Mouse (Mus musculus) stomach, postnatal 0 days (tissue): ENCODE data around the gene Siah3. TPM values are rescaled to one million over a fixed set of nuclear protein-coding genes. Genes with fewer than 3 reads are reported as not detected.

Experiments used
- ATAC-seq: fragments of 200-750 bp; cut with Nextera tagmentation; 2 replicates; pipeline ENCODE4 v1.8.0; 2017; ENCODE audit not compliant: low FRiP score, low TSS enrichment
- DNase-seq: peaks from one replicate; pipeline ENCODE4 v3.0.0-alpha.2; 2016; ENCODE audit warnings: low spot score
- H3K27ac ChIP-seq: fragments of 300-500 bp; sonication (generic); replicated peaks from 2 replicates; pipeline ENCODE4 v1.5.1; 2014; ENCODE audit warnings: mild to moderate bottlenecking, control low read depth
- H3K27me3 ChIP-seq: fragments of 300-500 bp; sonication (generic); 2 replicates; pipeline ENCODE4 v1.6.1; 2014; ENCODE audit warnings: low read length; ENCODE audit not compliant: control insufficient read depth, insufficient read depth
- H3K36me3 ChIP-seq: fragments of 300-500 bp; sonication (generic); 2 replicates; pipeline ENCODE4 v1.6.1; 2014; ENCODE audit warnings: low read length, mixed read lengths; ENCODE audit not compliant: control insufficient read depth, insufficient read depth
- H3K4me1 ChIP-seq: fragments of 300-500 bp; sonication (generic); replicated peaks from 2 replicates; pipeline ENCODE4 v1.6.1; 2014; ENCODE audit warnings: antibody characterized with exemption; ENCODE audit not compliant: control insufficient read depth, insufficient read depth
- H3K4me2 ChIP-seq: fragments of 300-500 bp; sonication (generic); replicated peaks from 2 replicates; pipeline ENCODE4 v1.6.1; 2014; ENCODE audit warnings: low read depth, mild to moderate bottlenecking, control low read depth, moderate library complexity
- H3K4me3 ChIP-seq: fragments of 300-500 bp; sonication (generic); 2 replicates; pipeline ENCODE4 v1.5.1; 2014; ENCODE audit warnings: low read depth, low read length, control low read depth
- H3K9ac ChIP-seq: fragments of 300-500 bp; sonication (generic); 2 replicates; pipeline ENCODE4 v1.6.1; 2014; ENCODE audit warnings: mild to moderate bottlenecking, low read length, control low read depth, mixed read lengths
- H3K9me3 ChIP-seq: fragments of 300-500 bp; sonication (generic); 2 replicates; pipeline ENCODE4 v1.6.1; 2016; ENCODE audit warnings: low read length; ENCODE audit not compliant: control insufficient read depth
- CTCF ChIP-seq: IDR thresholded peaks from 2 replicates; pipeline ENCODE4 v1.5.1; 2016; ENCODE audit warnings: antibody characterized with exemption, low read depth, mild to moderate bottlenecking, moderate library complexity
- EP300 ChIP-seq: optimal IDR thresholded peaks from 2 replicates; pipeline ENCODE3; 2016; ENCODE audit warnings: antibody characterized with exemption
- WGBS: fragments of 180-500 bp; shearing (Covaris S2); extraction: QIAGEN DNeasy Blood & Tissue Kit; methylation state at CpG from one replicate; pipeline ENCODE4 v1.1.7; 2014; 5-methylcytosine and 5-hydroxymethylcytosine counted together
- polyA plus RNA-seq: library from polyadenylated mRNA; unstranded; fragments of >200 nt; fragmentation: Nextera tagmentation; extraction: Ambion mirVana; gene quantifications from 2 replicates; pipeline ENCODE4 v1.2.1, GENCODE M21; 2015

Siah3 gene
- polyA plus RNA-seq, 1 experiment from 2014 or later: not detected

DNA sequence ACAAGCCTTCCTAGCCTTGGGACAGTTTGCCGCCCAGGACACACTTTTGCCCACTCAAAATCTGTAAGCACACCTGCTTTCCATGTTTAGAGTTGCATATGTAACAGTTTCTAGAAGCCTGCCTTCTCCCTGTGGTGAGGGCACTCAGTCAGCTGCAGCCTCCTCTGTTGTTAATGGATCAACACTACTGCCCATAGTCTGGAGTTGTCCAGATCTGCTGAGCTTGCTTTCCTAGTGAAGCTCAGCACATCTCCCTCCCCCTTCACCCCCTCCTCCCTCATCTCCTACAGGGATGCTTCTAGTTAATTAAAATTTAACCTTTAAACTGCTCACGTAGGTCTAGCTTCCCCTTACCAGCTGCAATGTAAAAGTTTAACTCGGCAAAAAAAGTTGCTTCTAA lies 57.2 kb downstream of the Siah3 start:
- WGBS: 41% methylated on average over 3 of the region's 3 CpGs

DNA sequence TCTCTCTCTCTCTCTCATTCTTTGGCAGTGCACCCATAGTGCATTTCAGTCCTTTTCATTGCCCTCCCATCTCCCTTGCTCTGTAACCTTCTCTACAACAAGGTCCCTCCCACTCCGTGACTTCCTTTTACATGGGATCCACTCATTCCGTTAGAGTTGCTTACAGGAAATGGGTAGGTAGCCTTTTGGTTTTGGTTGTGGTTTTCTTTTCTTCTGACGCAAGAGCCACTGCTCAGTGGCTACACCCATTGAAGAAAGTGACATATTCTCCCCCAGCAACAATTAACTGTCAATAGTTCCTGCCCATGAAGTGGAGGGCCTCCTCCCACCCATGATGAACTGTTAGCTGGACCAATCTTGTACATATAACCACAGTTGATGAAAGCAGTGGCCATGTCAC lies 60.4 kb downstream of the Siah3 start:
- no peaks in the 10 kb centered on the region for H3K4me1 ChIP-seq
- WGBS: 73% methylated on average over 3 of the region's 3 CpGs
- no peak overlapping the region for H3K4me2 ChIP-seq
- H3K9ac ChIP-seq: no peak overlapping the region
- H3K9me3 ChIP-seq: no peaks in the 10 kb centered on the region
- DNase-seq (no peak), ATAC-seq (no peak)
- no peaks in the 10 kb centered on the region for H3K27me3 ChIP-seq
- H3K4me3 ChIP-seq: no peak overlapping the region
- TF ChIP-seq CTCF (no peak), EP300 (no peak)
- no peaks in the 10 kb centered on the region for H3K36me3 ChIP-seq
- H3K27ac ChIP-seq: no peak overlapping the region

More for the DNA sequence above, 57.2 kb downstream of the Siah3 start:
- H3K36me3 ChIP-seq: no peaks in the 10 kb centered on the region
- H3K4me1 ChIP-seq: no peaks in the 10 kb centered on the region
- no peak overlapping the region for H3K9ac ChIP-seq
- no peaks in the 10 kb centered on the region for H3K9me3 ChIP-seq
- H3K27me3 ChIP-seq: no peaks in the 10 kb centered on the region
- DNase-seq (no peak), ATAC-seq (no peak)
- no peak overlapping the region for H3K4me3 ChIP-seq
- no peak overlapping the region for H3K4me2 ChIP-seq
- no peak overlapping the region for H3K27ac ChIP-seq
- TF ChIP-seq CTCF: no peak
- TF ChIP-seq EP300: no peak

DNA sequence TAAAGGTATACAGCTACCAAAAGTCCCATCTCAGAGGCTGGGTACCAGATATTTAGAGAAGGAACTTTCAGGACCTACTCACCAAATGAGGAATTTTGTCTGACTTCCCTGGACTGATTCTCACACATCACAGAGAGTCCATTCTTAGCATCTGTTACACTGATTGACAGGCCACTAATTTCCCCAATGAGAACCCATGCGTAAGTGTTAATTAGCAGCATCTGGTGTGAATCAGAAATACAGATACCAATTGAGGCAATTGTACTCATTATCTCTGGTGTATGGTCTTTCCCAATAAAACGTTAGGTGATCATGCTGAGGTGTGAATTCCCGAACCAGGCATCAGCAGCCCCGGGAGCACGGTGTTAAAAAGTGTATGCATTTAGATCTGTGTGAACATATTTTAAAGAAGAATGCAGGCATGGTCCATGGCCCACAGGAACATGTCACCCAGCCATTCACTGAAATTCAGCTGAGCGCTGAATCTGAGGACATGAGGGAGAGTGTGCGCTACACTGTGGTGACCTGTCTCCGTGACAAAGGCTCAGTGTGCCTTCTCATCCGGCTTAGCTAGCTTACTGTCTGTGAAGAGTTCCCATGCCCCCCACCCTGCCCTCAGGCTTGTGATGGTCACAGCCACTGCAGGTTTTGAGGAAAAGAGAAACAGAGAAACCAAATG lies 61.3 kb downstream of the Siah3 start:
- no peak for TF ChIP-seq EP300
- TF ChIP-seq CTCF: no peak
- no peaks in the 10 kb centered on the region for H3K36me3 ChIP-seq
- H3K27ac ChIP-seq: no peak overlapping the region
- H3K27me3 ChIP-seq: no peaks in the 10 kb centered on the region
- H3K9me3 ChIP-seq: no peaks in the 10 kb centered on the region
- no peaks in the 10 kb centered on the region for H3K4me1 ChIP-seq
- H3K9ac ChIP-seq: no peak overlapping the region
- H3K4me2 ChIP-seq: no peak overlapping the region
- 75% methylated on average over 9 of the region's 9 CpGs for WGBS
- H3K4me3 ChIP-seq: no peak overlapping the region
- ATAC-seq (no peak), DNase-seq (no peak)

DNA sequence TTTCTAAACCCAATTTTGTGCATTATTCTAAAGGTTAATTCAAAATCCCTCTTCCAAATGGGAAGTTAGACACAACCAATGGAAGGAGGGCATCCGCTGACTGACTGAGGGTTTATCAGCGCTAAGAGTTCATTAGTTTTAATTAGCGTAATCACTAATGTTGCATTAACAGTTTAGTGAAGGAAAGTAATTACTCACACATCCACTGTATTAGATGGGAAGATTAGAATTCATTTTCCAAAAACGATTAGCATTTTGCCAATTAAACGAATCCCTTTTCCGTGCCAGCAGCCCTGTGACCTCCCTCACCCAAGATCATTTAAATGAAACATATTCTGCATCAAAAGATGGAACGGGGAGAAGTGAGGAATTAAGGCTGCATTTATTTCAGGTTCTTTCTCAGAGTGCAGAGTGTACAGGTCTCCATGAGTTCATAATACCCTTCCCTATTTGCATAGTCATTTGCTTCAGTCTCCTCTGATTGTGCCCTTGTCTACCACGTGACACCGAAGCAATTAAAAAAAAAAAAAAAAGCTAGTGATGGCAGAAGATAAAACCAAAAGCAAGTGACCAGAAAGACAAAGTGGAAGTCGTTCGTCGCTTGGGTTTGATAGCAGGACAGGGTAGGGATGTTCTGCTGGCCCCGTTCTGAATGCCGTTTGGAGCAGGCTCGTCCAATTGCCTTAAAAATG lies 62.6 kb downstream of the Siah3 start:
- H3K36me3 ChIP-seq: no peaks in the 10 kb centered on the region
- TF ChIP-seq CTCF: no peak
- H3K4me3 ChIP-seq: no peak overlapping the region
- WGBS: 80% methylated on average over 15 of the region's 15 CpGs
- H3K4me2 ChIP-seq: no peak overlapping the region
- ATAC-seq: no peak
- no peak overlapping the region for H3K9ac ChIP-seq
- no peaks in the 10 kb centered on the region for H3K27me3 ChIP-seq
- H3K9me3 ChIP-seq: no peaks in the 10 kb centered on the region
- H3K27ac ChIP-seq: no peak overlapping the region
- H3K4me1 ChIP-seq: no peaks in the 10 kb centered on the region
- no peak for DNase-seq

DNA sequence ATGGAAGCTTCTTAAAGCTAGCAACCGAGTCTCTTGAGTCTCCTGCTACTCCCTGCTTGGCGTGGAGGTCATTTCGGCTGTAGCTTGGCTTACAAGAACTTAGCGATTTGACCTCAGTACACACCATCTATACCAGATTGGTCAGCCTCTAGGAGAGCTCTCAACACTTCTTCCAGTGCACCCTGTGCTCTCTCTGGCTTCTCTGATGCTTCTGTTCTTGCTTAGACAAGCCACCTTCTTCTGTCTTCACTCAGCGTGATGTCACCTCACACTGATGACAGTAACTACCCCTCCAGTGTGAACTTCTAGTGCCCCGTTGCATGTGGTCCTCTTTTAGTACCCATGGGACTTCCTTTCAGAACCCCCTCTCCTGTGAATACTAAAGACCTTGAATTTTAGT lies 63.1 kb downstream of the Siah3 start:
- TF ChIP-seq EP300 (no peak), CTCF (no peak)
- WGBS: 82% methylated on average over 6 of the region's 6 CpGs

DNA sequence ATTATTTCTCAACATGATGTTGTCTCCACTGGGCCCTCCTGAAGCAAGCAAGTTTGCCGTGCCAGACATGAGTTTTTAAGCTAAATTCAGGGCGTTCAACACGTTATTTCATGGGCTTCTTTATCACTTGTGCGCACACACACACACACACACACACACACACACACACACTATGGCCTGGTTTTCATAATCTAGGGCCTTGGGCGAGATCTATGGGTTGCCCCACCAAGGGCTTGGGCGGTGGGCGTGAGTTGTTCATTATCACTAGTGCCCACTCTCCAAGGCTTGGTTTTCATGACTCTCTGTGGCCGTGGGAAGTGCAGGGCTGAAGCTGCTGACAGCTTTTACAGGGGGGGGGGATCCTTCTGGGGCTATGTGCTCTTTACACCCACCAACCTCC lies 63.9 kb downstream of the Siah3 start:
- Histone ChIP-seq H3K27ac (no peak overlapping the region), H3K4me1 (no peaks in the 10 kb centered on the region), H3K4me2 (no peak overlapping the region), H3K4me3 (no peak overlapping the region), H3K9me3 (no peaks in the 10 kb centered on the region), H3K9ac (no peak overlapping the region), H3K36me3 (no peaks in the 10 kb centered on the region), H3K27me3 (no peaks in the 10 kb centered on the region)
- DNase-seq: no peak
- no peak for ATAC-seq
- WGBS: 88% methylated on average over 8 of the region's 8 CpGs
- no peak for TF ChIP-seq EP300
- TF ChIP-seq CTCF: no peak

More for the DNA sequence above, 63.1 kb downstream of the Siah3 start:
- Histone ChIP-seq H3K4me2 (no peak overlapping the region), H3K36me3 (no peaks in the 10 kb centered on the region), H3K27me3 (no peaks in the 10 kb centered on the region), H3K27ac (no peak overlapping the region), H3K9me3 (no peaks in the 10 kb centered on the region), H3K9ac (no peak overlapping the region), H3K4me1 (no peaks in the 10 kb centered on the region), H3K4me3 (no peak overlapping the region)
- DNase-seq (no peak), ATAC-seq (no peak)
